Mouse (Mus musculus): ENCODE results near the gene Mapk8ip1.

GRCm38 (mm10) chr2:92426426-92426825 lies 25.4 kb upstream of the Mapk8ip1 start:
- TF ChIP-seq CTCF (IDR thresholded peaks at IDR 0.05; ENCODE audit: low read depth, low read length) = no peak
- TF ChIP-seq POLR2A (IDR thresholded peaks at IDR 0.05; ENCODE audit: borderline replicate concordance, low read depth, low read length) = no peak
